Mouse (Mus musculus): ENCODE measurements at regions not wholly inside any gene's neighbourhood (a gene's known extent, or its start where the extent isn't known, plus 50 kb on each side); places are given as distances from the start of the nearest gene placed in this dataset.

GRCm38 (mm10) chr7:123059718-123060337 is 63.9 kb upstream of the Tnrc6a start:
- no peak for DNase-seq

- no peak for DNase-seq
Measured at GRCm38 (mm10) chr7:123063264-123064011, 60.2 kb upstream of the Tnrc6a start.

GRCm38 (mm10) chr7:123065951-123066351 is 57.7 kb upstream of the Tnrc6a start:
- no peak for DNase-seq

- DNase-seq, result peak in 1 of 2 experiments; percentile 4
Measured at GRCm38 (mm10) chr7:123067396-123067795, 56.3 kb upstream of the Tnrc6a start.

- no peak for DNase-seq
Measured at GRCm38 (mm10) chr7:123068241-123068640, 55.4 kb upstream of the Tnrc6a start.

GRCm38 (mm10) chr7:123068715-123069273 is 54.9 kb upstream of the Tnrc6a start:
- DNase-seq, result no peak

GRCm38 (mm10) chr7:123069280-123069679 is 54.4 kb upstream of the Tnrc6a start:
- DNase-seq, result no peak

- DNase-seq, result no peak
Measured at GRCm38 (mm10) chr7:123070861-123071260, 52.8 kb upstream of the Tnrc6a start.

Measured in thymus, postnatal 36 days (tissue).